Mouse (Mus musculus) hindbrain, embryonic 11.5 days (tissue): ENCODE measurements around the gene Ccdc13. TPM values are rescaled to one million over a fixed set of nuclear protein-coding genes. Genes with fewer than 3 reads are reported as not detected.
A peak's percentile ranks its signal among the peaks of the same experiment; 100 is the strongest.

Source experiments
- ATAC-seq: fragments of 200-750 bp; cut with Nextera tagmentation; 2 replicates; pipeline ENCODE4 v1.8.0; 2017; ENCODE audit warnings: mild to moderate bottlenecking, moderate TSS enrichment, moderate library complexity; ENCODE audit not compliant: low FRiP score
- DNase-seq: peaks from one replicate; pipeline ENCODE4 v3.0.0-alpha.2; 2015; ENCODE audit warnings: low spot score
- H3K27ac ChIP-seq: fragments of 300-500 bp; sonication (generic); 2 replicates; pipeline ENCODE4 v1.5.1; 2014; ENCODE audit warnings: mild to moderate bottlenecking, low read depth, low read length
- H3K27me3 ChIP-seq: fragments of 300-500 bp; sonication (generic); 2 replicates; pipeline ENCODE4 v1.6.1; 2014; ENCODE audit warnings: mild to moderate bottlenecking, low read length, moderate library complexity, mixed read lengths; ENCODE audit not compliant: control insufficient read depth, insufficient read depth
- H3K36me3 ChIP-seq: fragments of 300-500 bp; sonication (generic); 2 replicates; pipeline ENCODE4 v1.6.1; 2014; ENCODE audit warnings: mild to moderate bottlenecking, low read length, moderate library complexity, mixed read lengths; ENCODE audit not compliant: control insufficient read depth, insufficient read depth
- H3K4me1 ChIP-seq: fragments of 300-500 bp; sonication (generic); replicated peaks from 2 replicates; pipeline ENCODE4 v1.6.1; 2014; ENCODE audit warnings: low read length, mixed read lengths; ENCODE audit not compliant: control insufficient read depth, insufficient read depth
- H3K4me2 ChIP-seq: fragments of 300-500 bp; sonication (generic); replicated peaks from 2 replicates; pipeline ENCODE4 v1.6.1; 2014; ENCODE audit warnings: mild to moderate bottlenecking, low read depth, low read length
- H3K4me3 ChIP-seq: fragments of 300-500 bp; sonication (generic); 2 replicates; pipeline ENCODE4 v1.5.1; 2014; ENCODE audit warnings: low read depth, low read length
- H3K9ac ChIP-seq: fragments of 300-500 bp; sonication (generic); 2 replicates; pipeline ENCODE4 v1.6.1; 2014; ENCODE audit warnings: low read depth, low read length
- H3K9me3 ChIP-seq: fragments of 300-500 bp; sonication (generic); 2 replicates; pipeline ENCODE4 v1.6.1; 2016; ENCODE audit warnings: low read length; ENCODE audit not compliant: control insufficient read depth
- WGBS: fragments of 180-500 bp; shearing (Covaris S2); extraction: QIAGEN DNeasy Blood & Tissue Kit; methylation state at CpG from one replicate; pipeline ENCODE4 v1.1.7; 2014; 5-methylcytosine and 5-hydroxymethylcytosine counted together
- polyA plus RNA-seq: library from polyadenylated mRNA; unstranded; fragments of >200 nt; fragmentation: Nextera tagmentation; extraction: Ambion mirVana; gene quantifications from 2 replicates; pipeline ENCODE4 v1.2.1, GENCODE M21; 2014

The Ccdc13 gene
- polyA plus RNA-seq, 1 experiment from 2014 or later, result 2.4 TPM

DNA sequence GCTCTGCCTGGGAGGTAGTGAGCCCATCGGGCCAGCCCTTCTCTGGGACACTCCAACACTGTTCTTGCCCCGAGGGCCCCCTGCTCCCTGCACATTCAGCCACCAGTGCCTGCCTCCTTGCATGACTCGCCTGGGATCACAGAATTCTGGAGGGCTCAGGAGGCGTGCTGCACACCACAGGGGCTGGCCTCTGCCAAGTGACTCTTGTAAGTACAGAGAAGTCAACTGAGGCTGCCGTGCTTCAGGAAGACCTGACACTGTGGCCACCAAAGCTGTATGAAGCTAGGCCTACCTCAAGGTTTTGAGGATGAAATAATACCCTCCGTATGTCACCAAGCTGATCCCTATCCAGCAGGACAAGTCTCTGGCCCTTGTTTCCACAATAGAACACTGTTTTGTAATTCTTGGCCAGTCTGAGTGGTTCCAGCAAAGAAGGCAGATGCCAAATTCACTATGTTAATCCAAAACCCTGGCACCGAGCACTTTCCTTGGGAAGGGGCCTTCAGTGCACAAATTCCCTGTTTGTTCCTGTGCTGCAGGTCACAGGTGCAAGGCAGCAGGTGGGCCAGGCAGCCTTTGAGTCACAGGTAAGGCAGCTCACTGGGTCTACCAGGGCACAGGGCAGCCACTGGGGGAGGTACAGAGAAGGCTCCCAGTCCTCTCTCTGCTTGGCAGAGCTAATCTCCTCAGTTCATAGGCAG, 19.3 kb downstream of the Ccdc13 start:
- H3K4me1 ChIP-seq, result no peaks in the 10 kb centered on the region
- H3K27me3 ChIP-seq, result no peaks in the 10 kb centered on the region
- H3K9me3 ChIP-seq, result no peaks in the 10 kb centered on the region
- ATAC-seq (no peak), DNase-seq (no peak)
- no peak overlapping the region for H3K9ac ChIP-seq
- no peak overlapping the region for H3K27ac ChIP-seq
- WGBS, result 52% methylated on average over 7 of the region's 7 CpGs
- no peak overlapping the region for H3K4me3 ChIP-seq
- H3K4me2 ChIP-seq, result no peak overlapping the region
- no peaks in the 10 kb centered on the region for H3K36me3 ChIP-seq

DNA sequence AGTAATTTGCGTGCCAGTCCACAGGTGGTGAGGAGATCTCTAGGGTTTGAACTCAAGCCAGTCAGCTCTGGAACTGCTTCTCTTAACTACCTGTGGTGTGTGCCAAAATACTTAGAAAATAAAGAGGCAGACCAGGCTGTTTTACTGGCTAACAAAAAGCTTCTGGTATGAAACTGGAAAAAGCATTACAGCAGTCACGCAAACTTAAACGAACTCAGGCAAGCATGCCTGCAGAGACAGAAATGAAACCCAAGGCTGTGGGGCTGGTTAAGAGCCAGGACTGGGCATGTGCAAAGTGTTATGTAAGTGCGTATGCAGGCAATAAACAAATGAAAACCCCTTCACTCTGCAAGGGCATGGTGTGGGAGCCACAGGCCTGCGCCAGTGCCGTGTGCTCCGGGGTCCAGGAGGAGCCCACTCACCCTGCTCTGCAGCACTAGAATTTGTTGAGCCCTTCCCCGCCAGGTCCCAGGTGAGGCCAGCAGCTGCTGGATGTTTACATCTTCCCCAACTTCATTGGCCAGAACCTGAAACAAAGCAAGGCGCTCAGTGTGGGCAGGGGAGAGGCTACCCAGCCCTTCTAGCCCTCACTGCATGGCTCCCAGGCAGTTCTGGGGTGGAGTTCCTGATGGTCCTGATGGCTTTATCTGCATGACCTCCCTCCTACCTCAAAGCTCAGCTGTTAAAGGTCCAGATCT, 20.0 kb downstream of the Ccdc13 start:
- Histone ChIP-seq H3K9ac (no peak overlapping the region), H3K36me3 (no peaks in the 10 kb centered on the region), H3K27ac (no peak overlapping the region), H3K4me2 (no peak overlapping the region), H3K4me3 (no peak overlapping the region), H3K4me1 (no peaks in the 10 kb centered on the region), H3K9me3 (no peaks in the 10 kb centered on the region), H3K27me3 (no peaks in the 10 kb centered on the region)
- ATAC-seq (no peak), DNase-seq (no peak)
- 82% methylated on average over 9 of the region's 9 CpGs for WGBS

DNA sequence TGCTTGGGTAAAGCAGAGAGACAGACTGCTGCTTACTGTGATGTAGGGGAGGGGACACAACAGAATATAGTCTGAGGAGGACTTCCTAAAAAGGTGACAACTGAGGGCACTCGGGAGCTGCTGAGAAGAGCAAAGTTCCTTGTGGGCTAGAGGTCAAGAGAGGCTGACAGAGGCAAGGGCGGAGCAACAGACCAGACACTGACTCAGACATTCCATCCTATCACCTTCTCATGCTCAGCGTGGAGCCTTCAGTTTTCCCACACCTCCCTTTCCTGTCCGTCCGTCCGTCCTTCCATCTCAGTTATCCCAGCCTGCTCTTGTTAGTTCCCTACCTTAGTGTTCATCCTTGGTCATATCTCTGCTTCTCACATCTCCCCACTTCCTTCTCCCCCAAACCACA, 24.1 kb downstream of the Ccdc13 start:
- ATAC-seq (no peak), DNase-seq (no peak)
- H3K9me3 ChIP-seq, result no peaks in the 10 kb centered on the region
- H3K4me1 ChIP-seq, result peaks cover 3% of the 10 kb centered on the region
- WGBS, result 73% methylated on average over 6 of the region's 6 CpGs
- no peaks in the 10 kb centered on the region for H3K27me3 ChIP-seq
- no peak overlapping the region for H3K27ac ChIP-seq
- H3K4me2 ChIP-seq, result no peak overlapping the region
- H3K4me3 ChIP-seq, result no peak overlapping the region
- no peaks in the 10 kb centered on the region for H3K36me3 ChIP-seq
- H3K9ac ChIP-seq, result no peak overlapping the region

DNA sequence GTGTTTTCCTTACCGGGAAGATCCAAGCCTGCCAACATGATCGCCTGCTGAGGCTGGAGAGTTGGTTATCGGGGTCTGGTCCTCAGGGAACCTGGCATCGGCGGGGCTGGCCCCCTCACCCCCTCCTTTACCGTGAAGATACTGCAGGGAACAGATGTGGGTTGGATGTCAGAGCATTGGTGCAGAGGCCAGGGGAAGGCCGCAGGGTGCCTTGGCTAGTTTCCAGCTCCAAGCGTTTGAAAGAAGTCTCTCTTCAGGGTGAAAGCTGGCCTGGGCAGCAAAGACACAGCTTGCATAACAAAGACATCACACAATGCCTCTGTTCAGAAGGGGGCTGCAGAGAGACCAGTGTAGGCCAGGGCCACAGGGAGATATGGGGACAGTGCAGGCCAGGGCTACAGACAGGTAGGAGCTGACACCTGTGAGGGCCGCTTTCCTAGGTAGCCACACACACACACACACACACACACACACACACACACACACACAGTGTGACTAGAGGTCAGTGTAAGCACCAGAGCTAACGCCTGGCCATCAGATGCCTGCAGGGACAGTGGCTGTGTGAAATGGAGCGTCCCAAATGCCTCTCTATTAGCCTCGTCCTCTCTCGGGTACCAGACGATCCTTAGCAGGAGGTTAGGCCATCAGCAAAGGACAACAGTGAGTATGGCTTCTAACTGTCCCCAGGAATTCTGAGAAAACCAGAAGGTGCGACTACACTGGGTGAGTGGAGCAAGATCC, 29.0 kb downstream of the Ccdc13 start:
- H3K9me3 ChIP-seq, result no peaks in the 10 kb centered on the region
- ATAC-seq (peak; percentile 77), DNase-seq (peak; percentile 54)
- H3K4me2 ChIP-seq, result no peak overlapping the region
- 11% methylated on average over 15 of the region's 15 CpGs for WGBS
- peaks cover 12% of the 10 kb centered on the region for H3K4me1 ChIP-seq
- no peaks in the 10 kb centered on the region for H3K36me3 ChIP-seq
- peak overlapping the region; percentile 51; the same call in 1 of the 2 replicates for H3K27ac ChIP-seq
- H3K27me3 ChIP-seq, result no peaks in the 10 kb centered on the region
- no peak overlapping the region for H3K4me3 ChIP-seq
- H3K9ac ChIP-seq, result peak overlapping the region; percentile 44; the same call in 1 of the 2 replicates

DNA sequence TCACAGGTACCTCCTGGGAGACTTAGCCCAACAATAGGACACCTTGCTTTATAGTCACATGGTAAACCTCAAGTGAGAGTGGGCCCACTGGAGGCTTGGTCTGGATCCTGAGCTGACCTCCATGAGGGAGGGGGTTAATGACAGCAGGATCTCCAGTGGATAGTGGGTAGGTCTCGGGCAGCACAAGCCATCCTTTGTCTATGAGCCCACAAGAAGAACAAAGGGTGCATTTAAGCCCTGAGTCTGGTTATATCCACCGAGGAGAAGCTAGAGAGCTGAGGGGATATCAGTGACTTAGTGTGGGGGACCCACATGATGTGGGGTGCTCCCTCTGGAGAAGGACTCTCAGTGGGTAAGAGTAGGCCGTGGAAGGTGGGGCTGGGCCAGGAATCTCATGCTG, 30.8 kb downstream of the Ccdc13 start:
- WGBS, result 48% methylated on average over 3 of the region's 3 CpGs
- Histone ChIP-seq H3K9me3 (no peaks in the 10 kb centered on the region), H3K4me3 (no peak overlapping the region), H3K36me3 (no peaks in the 10 kb centered on the region), H3K9ac (no peak overlapping the region), H3K4me2 (no peak overlapping the region), H3K27ac (no peak overlapping the region), H3K27me3 (no peaks in the 10 kb centered on the region), H3K4me1 (peaks cover 12% of the 10 kb centered on the region)
- DNase-seq (no peak), ATAC-seq (no peak)

DNA sequence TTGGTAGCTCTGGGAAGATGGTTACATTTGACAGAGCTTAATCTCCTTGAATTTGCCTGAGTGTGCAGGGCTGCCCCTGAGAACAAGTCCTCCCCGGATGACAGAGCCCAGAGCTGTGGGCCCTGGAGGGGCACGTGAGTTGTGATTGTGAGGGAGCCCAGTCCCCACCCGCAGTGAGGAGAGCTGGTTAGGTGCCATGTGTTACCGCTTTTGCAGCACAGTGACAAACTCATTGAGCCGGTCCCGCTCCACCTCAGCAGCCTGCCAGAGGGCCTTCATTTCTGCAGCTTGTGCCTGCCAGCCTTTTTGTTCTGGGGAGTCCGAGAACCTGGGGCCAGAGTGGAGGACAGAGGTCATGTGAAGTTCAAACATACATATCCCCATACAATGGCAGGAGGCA, 31.3 kb downstream of the Ccdc13 start:
- no peaks in the 10 kb centered on the region for H3K9me3 ChIP-seq
- peaks cover 12% of the 10 kb centered on the region for H3K4me1 ChIP-seq
- H3K9ac ChIP-seq, result no peak overlapping the region
- DNase-seq (no peak), ATAC-seq (no peak)
- H3K4me2 ChIP-seq, result no peak overlapping the region
- no peak overlapping the region for H3K27ac ChIP-seq
- no peak overlapping the region for H3K4me3 ChIP-seq
- 59% methylated on average over 7 of the region's 7 CpGs for WGBS
- H3K36me3 ChIP-seq, result no peaks in the 10 kb centered on the region
- H3K27me3 ChIP-seq, result no peaks in the 10 kb centered on the region

DNA sequence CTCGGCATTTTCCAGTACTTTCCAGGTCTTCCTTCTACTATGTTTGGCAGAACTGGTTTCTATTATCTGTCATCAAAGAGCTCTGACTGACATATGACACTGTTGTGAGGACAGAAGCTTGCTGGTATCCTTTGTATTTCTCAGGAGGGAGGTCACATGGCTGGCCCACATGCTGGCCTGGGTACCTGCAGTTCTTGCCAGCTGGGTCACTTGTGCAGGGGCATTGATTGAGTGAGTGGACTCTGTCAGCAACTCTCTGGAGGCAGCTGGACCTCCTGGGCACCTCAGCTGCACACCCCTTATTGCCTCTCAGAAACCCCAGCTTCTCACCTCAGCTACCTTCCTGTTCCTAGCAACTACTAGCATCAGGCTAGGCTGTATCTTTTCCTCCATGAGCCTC, 31.7 kb downstream of the Ccdc13 start:
- Histone ChIP-seq H3K27me3 (no peaks in the 10 kb centered on the region), H3K4me2 (no peak overlapping the region), H3K9ac (no peak overlapping the region), H3K4me1 (peaks cover 12% of the 10 kb centered on the region), H3K9me3 (no peaks in the 10 kb centered on the region), H3K4me3 (no peak overlapping the region), H3K36me3 (no peaks in the 10 kb centered on the region), H3K27ac (no peak overlapping the region)
- ATAC-seq, result no peak
- 43% methylated on average over 1 of the region's 1 CpGs for WGBS
- DNase-seq, result no peak

DNA sequence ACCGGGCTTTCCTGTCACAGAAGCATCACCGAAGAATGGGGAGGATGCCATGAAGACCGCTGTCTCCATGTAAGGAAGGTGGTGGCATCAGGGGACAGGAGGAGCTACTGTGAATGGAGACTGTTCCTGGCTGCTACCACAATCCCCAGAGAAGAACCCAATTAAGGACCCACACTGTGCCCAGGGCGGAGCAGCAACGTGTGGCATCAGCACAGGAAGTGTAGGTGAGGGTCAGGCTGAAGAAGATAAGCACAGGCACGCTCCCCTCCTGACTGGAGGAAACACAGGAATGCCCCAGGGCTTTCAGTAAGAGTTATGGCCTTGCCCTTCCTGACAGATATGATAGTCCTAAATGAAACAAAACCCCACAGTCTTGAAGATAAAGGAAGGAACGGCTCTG, 36.5 kb downstream of the Ccdc13 start:
- Histone ChIP-seq H3K4me2 (no peak overlapping the region), H3K27me3 (no peaks in the 10 kb centered on the region), H3K36me3 (no peaks in the 10 kb centered on the region), H3K27ac (no peak overlapping the region), H3K4me3 (no peak overlapping the region), H3K9me3 (no peaks in the 10 kb centered on the region), H3K9ac (no peak overlapping the region), H3K4me1 (no peaks in the 10 kb centered on the region)
- ATAC-seq (no peak), DNase-seq (no peak)
- WGBS, result 71% methylated on average over 7 of the region's 7 CpGs
